Mouse (Mus musculus) macrophage (primary cell): ENCODE results near the gene Cox11. TPM values are rescaled to one million over a fixed set of nuclear protein-coding genes. Genes with fewer than 3 reads are reported as not detected.

ENCODE experiments used
- H3K27ac ChIP-seq: fragments of 350-480 bp; formaldehyde crosslinking; 2 replicates; pipeline ENCODE4 v1.9.0; 2021
- H3K36me3 ChIP-seq: fragments of 350-480 bp; formaldehyde crosslinking; 2 replicates; pipeline ENCODE4 v1.9.0; 2021; ENCODE audit errors: inconsistent target
- H3K4me3 ChIP-seq: fragments of 350-480 bp; formaldehyde crosslinking; 2 replicates; pipeline ENCODE4 v1.9.0; 2021; ENCODE audit errors: inconsistent target
- H3K79me2 ChIP-seq: fragments of 350-480 bp; formaldehyde crosslinking; 2 replicates; pipeline ENCODE4 v1.9.0; 2021; ENCODE audit errors: inconsistent target
- WGBS: methylation state at CpG from one replicate; pipeline ENCODE4 v1.1.7; 2026; ENCODE audit warnings: inconsistent platforms; ENCODE audit not compliant: missing documents; 5-methylcytosine and 5-hydroxymethylcytosine counted together
- polyA plus RNA-seq: library from polyadenylated mRNA; stranded (reverse); fragments of 250-400 nt; gene quantifications from 3 replicates; pipeline ENCODE4 v1.2.4, GENCODE M21; 2018; ENCODE audit warnings: inconsistent platforms

The Cox11 gene
- polyA plus RNA-seq, 1 experiment from 2014 or later = 4.8 TPM

- H3K27ac ChIP-seq = no peak overlapping the region
- 95% methylated on average over 8 of the region's 8 CpGs for WGBS
- no peak overlapping the region for H3K4me3 ChIP-seq
- H3K36me3 ChIP-seq = no peaks in the 10 kb centered on the region
- H3K79me2 ChIP-seq = no peaks in the 10 kb centered on the region
Measured at GRCm38 (mm10) chr11:90677771-90678288, 39.9 kb downstream of the Cox11 start.

- H3K79me2 ChIP-seq = no peaks in the 10 kb centered on the region
- WGBS = 90% methylated on average over 5 of the region's 5 CpGs
- no peaks in the 10 kb centered on the region for H3K36me3 ChIP-seq
- no peak overlapping the region for H3K4me3 ChIP-seq
- H3K27ac ChIP-seq = no peak overlapping the region
Measured at GRCm38 (mm10) chr11:90678582-90678981, 40.6 kb downstream of the Cox11 start.

- no peaks in the 10 kb centered on the region for H3K36me3 ChIP-seq
- no peaks in the 10 kb centered on the region for H3K79me2 ChIP-seq
- H3K27ac ChIP-seq = no peak overlapping the region
- H3K4me3 ChIP-seq = no peak overlapping the region
Measured at GRCm38 (mm10) chr11:90681171-90681570, 43.2 kb downstream of the Cox11 start.

GRCm38 (mm10) chr11:90684765-90685164, 46.8 kb downstream of the Cox11 start:
- Histone ChIP-seq H3K36me3 (no peaks in the 10 kb centered on the region), H3K79me2 (no peaks in the 10 kb centered on the region), H3K4me3 (no peak overlapping the region), H3K27ac (no peak overlapping the region)
- WGBS = 13% methylated on average over 6 of the region's 6 CpGs

GRCm38 (mm10) chr11:90685196-90685595, 47.2 kb downstream of the Cox11 start:
- Histone ChIP-seq H3K36me3 (no peaks in the 10 kb centered on the region), H3K27ac (no peak overlapping the region), H3K4me3 (no peak overlapping the region), H3K79me2 (no peaks in the 10 kb centered on the region)
- 82% methylated on average over 6 of the region's 6 CpGs for WGBS

- H3K27ac ChIP-seq = no peak overlapping the region
Measured at GRCm38 (mm10) chr11:90686287-90687025, 48.5 kb downstream of the Cox11 start.

GRCm38 (mm10) chr11:90687040-90687439, 49.1 kb downstream of the Cox11 start:
- no peaks in the 10 kb centered on the region for H3K36me3 ChIP-seq
- peak overlapping the region; percentile 47 for H3K4me3 ChIP-seq
- WGBS = 4% methylated on average over 17 of the region's 17 CpGs
- no peak overlapping the region for H3K27ac ChIP-seq
- no peaks in the 10 kb centered on the region for H3K79me2 ChIP-seq

More at GRCm38 (mm10) chr11:90686287-90687025, 48.5 kb downstream of the Cox11 start:
- Histone ChIP-seq H3K4me3 (peak overlapping the region; percentile 47), H3K79me2 (no peaks in the 10 kb centered on the region), H3K36me3 (no peaks in the 10 kb centered on the region)
- WGBS = 80% methylated on average over 13 of the region's 13 CpGs

- 9% methylated on average over 47 of the region's 47 CpGs for WGBS
- no peaks in the 10 kb centered on the region for H3K36me3 ChIP-seq
- H3K4me3 ChIP-seq = peak within 1 kb of the TSS; percentile 47
- H3K27ac ChIP-seq = no peak within 1 kb of the TSS
- no peaks in the 10 kb centered on the region for H3K79me2 ChIP-seq
Measured at GRCm38 (mm10) chr11:90687460-90688416, 49.8 kb downstream of the Cox11 start, which contains the start of gene Tom1l1. Tom1l1 (minus strand) TSS chr11:90688366.

GRCm38 (mm10) chr11:90690361-90690760, 52.4 kb downstream of the Cox11 start:
- no peak overlapping the region for H3K4me3 ChIP-seq
- 86% methylated on average over 6 of the region's 6 CpGs for WGBS
- H3K27ac ChIP-seq = no peak overlapping the region
- H3K79me2 ChIP-seq = no peaks in the 10 kb centered on the region
- H3K36me3 ChIP-seq = no peaks in the 10 kb centered on the region

- Histone ChIP-seq H3K4me3 (no peak overlapping the region), H3K27ac (no peak overlapping the region), H3K36me3 (no peaks in the 10 kb centered on the region), H3K79me2 (no peaks in the 10 kb centered on the region)
- 45% methylated on average over 4 of the region's 4 CpGs for WGBS
Measured at GRCm38 (mm10) chr11:90694206-90694605, 56.2 kb downstream of the Cox11 start.

Other genes with a start within 250 kb of the Cox11 start
- gene Hlf, start 247.3 kb upstream of the Cox11 start, polyA plus RNA-seq = 0.04 TPM in 1 of 3 replicates, not detected in the others
- 1.5 to 1.9 TPM (median 1.5 TPM) in 3 replicates for gene Stxbp4, start 89 bp upstream of the Cox11 start, polyA plus RNA-seq
- 1.1 to 1.6 TPM (median 1.3 TPM) in 3 replicates for gene Tom1l1, start 50.2 kb downstream of the Cox11 start, polyA plus RNA-seq